Mouse (Mus musculus): Measurements from ENCODE around the gene AU018091. TPM values are rescaled to one million over a fixed set of nuclear protein-coding genes. Genes with fewer than 3 reads are reported as not detected.

AU018091 gene
- polyA plus RNA-seq (2015; fragmentation: Nextera tagmentation; extraction: Ambion mirVana), result 0.13 and 0.21 TPM in 2 replicates

- H3K27ac ChIP-seq (replicated peaks), result no peak within 1 kb of the TSS
- no peak within 1 kb of the TSS for H3K4me3 ChIP-seq (replicated peaks)
- no peak within 1 kb of the TSS for H3K4me2 ChIP-seq (replicated peaks)
- H3K9me3 ChIP-seq (replicated peaks), result no peaks in the 10 kb centered on the region
- H3K36me3 ChIP-seq, result no peaks in the 10 kb centered on the region
- no peaks in the 10 kb centered on the region for H3K27me3 ChIP-seq
- H3K9ac ChIP-seq, result no peak within 1 kb of the TSS
- H3K4me1 ChIP-seq, result no peaks in the 10 kb centered on the region
- 67% methylated on average over 3 of the region's 3 CpGs for WGBS
- no peak for ATAC-seq (ENCODE audit: insufficient number of reproducible peaks, low FRiP score, low TSS enrichment, low read depth)
Observed at GRCm38 (mm10) chr7:3168925-3169324, at the start of gene AU018091. Gene AU018091, minus strand, starts transcription at chr7:3169203.

- H3K4me2 ChIP-seq (replicated peaks), result no peak overlapping the region
- no peak overlapping the region for H3K9ac ChIP-seq
- H3K9me3 ChIP-seq (replicated peaks), result no peaks in the 10 kb centered on the region
- ATAC-seq (ENCODE audit: insufficient number of reproducible peaks, low FRiP score, low TSS enrichment, low read depth), result no peak
- H3K27me3 ChIP-seq, result peaks cover 24% of the 10 kb centered on the region
- H3K36me3 ChIP-seq, result no peaks in the 10 kb centered on the region
- no peak overlapping the region for H3K4me3 ChIP-seq (replicated peaks)
- H3K4me1 ChIP-seq, result no peaks in the 10 kb centered on the region
- 16% methylated on average over 10 of the region's 10 CpGs for WGBS
- no peak overlapping the region for H3K27ac ChIP-seq (replicated peaks)
Observed at GRCm38 (mm10) chr7:3217546-3218056, 48.6 kb upstream of the AU018091 start.

- no peak overlapping the region for H3K4me2 ChIP-seq (replicated peaks)
- H3K27me3 ChIP-seq, result peaks cover 24% of the 10 kb centered on the region
- no peak; the same call in 1 of the 2 replicates for ATAC-seq (ENCODE audit: insufficient number of reproducible peaks, low FRiP score, low TSS enrichment, low read depth)
- no peaks in the 10 kb centered on the region for H3K9me3 ChIP-seq (replicated peaks)
- no peaks in the 10 kb centered on the region for H3K36me3 ChIP-seq
- H3K27ac ChIP-seq (replicated peaks), result no peak overlapping the region
- H3K4me1 ChIP-seq, result no peaks in the 10 kb centered on the region
- H3K4me3 ChIP-seq (replicated peaks), result no peak overlapping the region
- 91% methylated on average over 2 of the region's 3 CpGs for WGBS
- no peak overlapping the region for H3K9ac ChIP-seq
Observed at GRCm38 (mm10) chr7:3216331-3216730, 47.3 kb upstream of the AU018091 start.

GRCm38 (mm10) chr7:3213557-3213956 lies 44.6 kb upstream of the AU018091 start:
- Histone ChIP-seq H3K9me3 (replicated peaks) (no peaks in the 10 kb centered on the region), H3K4me2 (replicated peaks) (no peak overlapping the region), H3K4me1 (no peaks in the 10 kb centered on the region), H3K4me3 (replicated peaks) (no peak overlapping the region), H3K27ac (replicated peaks) (no peak overlapping the region), H3K36me3 (no peaks in the 10 kb centered on the region), H3K9ac (no peak overlapping the region), H3K27me3 (peaks cover 11% of the 10 kb centered on the region)
- WGBS, result 16% methylated on average over 3 of the region's 3 CpGs
- no peak for ATAC-seq (ENCODE audit: insufficient number of reproducible peaks, low FRiP score, low TSS enrichment, low read depth)

- 48% methylated on average over 1 of the region's 1 CpGs for whole genome bisulfite sequencing
- Histone ChIP-seq H3K27me3 (peaks cover 7% of the 10 kb centered on the region), H3K4me1 (no peaks in the 10 kb centered on the region), H3K4me3 (replicated peaks) (no peak overlapping the region), H3K36me3 (no peaks in the 10 kb centered on the region), H3K4me2 (replicated peaks) (no peak overlapping the region), H3K9ac (no peak overlapping the region), H3K27ac (replicated peaks) (no peak overlapping the region), H3K9me3 (replicated peaks) (no peaks in the 10 kb centered on the region)
- ATAC-seq (ENCODE audit: insufficient number of reproducible peaks, low FRiP score, low TSS enrichment, low read depth), result no peak
Observed at GRCm38 (mm10) chr7:3213156-3213555, 44.2 kb upstream of the AU018091 start.

- H3K9me3 ChIP-seq (replicated peaks), result no peaks in the 10 kb centered on the region
- H3K27ac ChIP-seq (replicated peaks), result no peak overlapping the region
- H3K4me2 ChIP-seq (replicated peaks), result no peak overlapping the region
- no peak overlapping the region for H3K4me3 ChIP-seq (replicated peaks)
- no peaks in the 10 kb centered on the region for H3K4me1 ChIP-seq
- H3K9ac ChIP-seq, result no peak overlapping the region
- WGBS, result 60% methylated on average over 12 of the region's 12 CpGs
- H3K36me3 ChIP-seq, result no peaks in the 10 kb centered on the region
- no peak for ATAC-seq (ENCODE audit: insufficient number of reproducible peaks, low FRiP score, low TSS enrichment, low read depth)
- no peaks in the 10 kb centered on the region for H3K27me3 ChIP-seq
Observed at GRCm38 (mm10) chr7:3212002-3212790, 43.2 kb upstream of the AU018091 start.

- H3K27ac ChIP-seq (replicated peaks), result no peak overlapping the region
- H3K9ac ChIP-seq, result no peak overlapping the region
- H3K4me3 ChIP-seq (replicated peaks), result no peak overlapping the region
- H3K36me3 ChIP-seq, result no peaks in the 10 kb centered on the region
- H3K9me3 ChIP-seq (replicated peaks), result no peaks in the 10 kb centered on the region
- 67% methylated on average over 8 of the region's 8 CpGs for WGBS
- no peaks in the 10 kb centered on the region for H3K4me1 ChIP-seq
- no peaks in the 10 kb centered on the region for H3K27me3 ChIP-seq
- H3K4me2 ChIP-seq (replicated peaks), result no peak overlapping the region
- ATAC-seq (ENCODE audit: insufficient number of reproducible peaks, low FRiP score, low TSS enrichment, low read depth), result no peak
Observed at GRCm38 (mm10) chr7:3211518-3211917, 42.5 kb upstream of the AU018091 start.

- no peak for ATAC-seq (ENCODE audit: insufficient number of reproducible peaks, low FRiP score, low TSS enrichment, low read depth)
- Histone ChIP-seq H3K27me3 (no peaks in the 10 kb centered on the region), H3K4me3 (replicated peaks) (no peak overlapping the region), H3K9me3 (replicated peaks) (no peaks in the 10 kb centered on the region), H3K4me2 (replicated peaks) (no peak overlapping the region), H3K4me1 (no peaks in the 10 kb centered on the region), H3K9ac (no peak overlapping the region), H3K27ac (replicated peaks) (no peak overlapping the region), H3K36me3 (no peaks in the 10 kb centered on the region)
- WGBS, result 32% methylated on average over 6 of the region's 6 CpGs
Observed at GRCm38 (mm10) chr7:3210605-3211004, 41.6 kb upstream of the AU018091 start.

GRCm38 (mm10) chr7:3206520-3206919 lies 37.5 kb upstream of the AU018091 start:
- H3K9me3 ChIP-seq (replicated peaks), result no peaks in the 10 kb centered on the region
- no peaks in the 10 kb centered on the region for H3K36me3 ChIP-seq
- WGBS, result 18% methylated on average over 4 of the region's 4 CpGs
- H3K4me3 ChIP-seq (replicated peaks), result no peak overlapping the region
- ATAC-seq (ENCODE audit: insufficient number of reproducible peaks, low FRiP score, low TSS enrichment, low read depth), result no peak
- H3K4me1 ChIP-seq, result no peaks in the 10 kb centered on the region
- H3K27me3 ChIP-seq, result no peaks in the 10 kb centered on the region
- no peak overlapping the region for H3K9ac ChIP-seq
- no peak overlapping the region for H3K27ac ChIP-seq (replicated peaks)
- H3K4me2 ChIP-seq (replicated peaks), result no peak overlapping the region

GRCm38 (mm10) chr7:3204628-3205027 lies 35.6 kb upstream of the AU018091 start:
- Histone ChIP-seq H3K4me1 (no peaks in the 10 kb centered on the region), H3K27ac (replicated peaks) (no peak overlapping the region), H3K36me3 (no peaks in the 10 kb centered on the region), H3K9me3 (replicated peaks) (no peaks in the 10 kb centered on the region), H3K4me2 (replicated peaks) (no peak overlapping the region), H3K27me3 (no peaks in the 10 kb centered on the region), H3K4me3 (replicated peaks) (no peak overlapping the region), H3K9ac (no peak overlapping the region)
- WGBS, result 85% methylated on average over 4 of the region's 4 CpGs
- no peak for ATAC-seq (ENCODE audit: insufficient number of reproducible peaks, low FRiP score, low TSS enrichment, low read depth)

GRCm38 (mm10) chr7:3203890-3204289 lies 34.9 kb upstream of the AU018091 start:
- Histone ChIP-seq H3K4me3 (replicated peaks) (no peak overlapping the region), H3K27ac (replicated peaks) (no peak overlapping the region), H3K4me2 (replicated peaks) (no peak overlapping the region), H3K9me3 (replicated peaks) (no peaks in the 10 kb centered on the region), H3K36me3 (no peaks in the 10 kb centered on the region), H3K9ac (no peak overlapping the region), H3K4me1 (no peaks in the 10 kb centered on the region), H3K27me3 (no peaks in the 10 kb centered on the region)
- WGBS, result 17% methylated on average over 3 of the region's 3 CpGs
- no peak for ATAC-seq (ENCODE audit: insufficient number of reproducible peaks, low FRiP score, low TSS enrichment, low read depth)

Data from embryonic facial prominence, embryonic 15.5 days (tissue).